Mouse (Mus musculus): ENCODE measurements at regions not wholly inside any gene's neighbourhood (a gene's known extent, or its start where the extent isn't known, plus 50 kb on each side); places are given as distances from the start of the nearest gene placed in this dataset.

DNA sequence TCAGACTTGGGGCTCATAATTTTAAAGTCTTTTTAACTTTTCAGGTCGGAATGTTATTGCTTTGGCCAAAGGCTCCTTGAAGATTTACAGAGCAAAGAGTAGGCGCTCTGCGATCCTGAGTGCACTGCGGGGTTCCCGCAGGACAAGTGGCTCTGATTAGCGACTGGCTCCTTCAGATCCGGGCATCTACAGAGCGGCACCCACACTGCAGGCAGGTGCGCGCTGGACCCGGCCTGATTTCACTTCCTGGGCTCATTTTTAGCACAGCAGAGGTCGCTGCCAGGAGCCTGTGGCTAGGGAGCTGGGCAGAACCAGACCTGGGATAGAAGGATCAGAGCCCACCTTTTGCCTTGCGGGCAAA lies 156.6 kb downstream of the Matn1 start:
- H3K4me3 ChIP-seq (replicated peaks; ENCODE audit: control insufficient read depth, low read depth, low read length) = no peak overlapping the region
- WGBS = 29% methylated on average over 13 of the region's 13 CpGs

DNA sequence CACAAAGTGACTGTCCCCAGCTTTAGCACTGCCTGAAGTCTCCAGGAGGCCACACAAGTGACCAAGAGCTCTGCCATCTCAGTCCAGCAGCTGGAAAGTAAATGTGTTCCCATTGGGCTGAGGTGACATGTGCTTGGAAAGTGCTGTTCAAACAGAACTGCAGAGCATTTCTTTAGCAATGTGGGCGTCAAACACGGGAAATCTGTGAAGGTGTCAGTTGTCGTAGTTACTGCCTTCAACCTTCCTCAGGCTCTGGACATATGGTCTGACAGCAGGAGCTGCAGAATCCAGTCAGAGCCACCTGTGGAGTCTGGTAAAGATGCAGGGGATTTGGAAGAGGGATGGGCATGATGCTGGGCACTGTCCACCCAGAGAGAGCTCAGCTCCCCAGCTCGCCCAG lies 158.0 kb downstream of the Matn1 start:
- TF ChIP-seq POLR2A (IDR thresholded peaks at IDR 0.05; ENCODE audit: borderline replicate concordance, control insufficient read depth, low read depth, low read length) = no peak
- 62% methylated on average over 4 of the region's 4 CpGs for WGBS
- H3K4me1 ChIP-seq (ENCODE audit: control insufficient read depth, insufficient read depth, low read length) = no peaks in the 10 kb centered on the region
- no peak overlapping the region for H3K4me3 ChIP-seq (replicated peaks; ENCODE audit: control insufficient read depth, low read depth, low read length)
- no peak overlapping the region for H3K27ac ChIP-seq (ENCODE audit: control insufficient read depth, insufficient read depth, low read depth, low read length, poor library complexity)

More for the DNA sequence above, 156.6 kb downstream of the Matn1 start:
- no peak for TF ChIP-seq POLR2A (IDR thresholded peaks at IDR 0.05; ENCODE audit: borderline replicate concordance, control insufficient read depth, low read depth, low read length)
- no peak for TF ChIP-seq CTCF (IDR thresholded peaks at IDR 0.05; ENCODE audit: control insufficient read depth, insufficient read depth, low read length)
- H3K27ac ChIP-seq (ENCODE audit: control insufficient read depth, insufficient read depth, low read depth, low read length, poor library complexity) = no peak overlapping the region
- H3K4me1 ChIP-seq (ENCODE audit: control insufficient read depth, insufficient read depth, low read length) = no peaks in the 10 kb centered on the region

DNA sequence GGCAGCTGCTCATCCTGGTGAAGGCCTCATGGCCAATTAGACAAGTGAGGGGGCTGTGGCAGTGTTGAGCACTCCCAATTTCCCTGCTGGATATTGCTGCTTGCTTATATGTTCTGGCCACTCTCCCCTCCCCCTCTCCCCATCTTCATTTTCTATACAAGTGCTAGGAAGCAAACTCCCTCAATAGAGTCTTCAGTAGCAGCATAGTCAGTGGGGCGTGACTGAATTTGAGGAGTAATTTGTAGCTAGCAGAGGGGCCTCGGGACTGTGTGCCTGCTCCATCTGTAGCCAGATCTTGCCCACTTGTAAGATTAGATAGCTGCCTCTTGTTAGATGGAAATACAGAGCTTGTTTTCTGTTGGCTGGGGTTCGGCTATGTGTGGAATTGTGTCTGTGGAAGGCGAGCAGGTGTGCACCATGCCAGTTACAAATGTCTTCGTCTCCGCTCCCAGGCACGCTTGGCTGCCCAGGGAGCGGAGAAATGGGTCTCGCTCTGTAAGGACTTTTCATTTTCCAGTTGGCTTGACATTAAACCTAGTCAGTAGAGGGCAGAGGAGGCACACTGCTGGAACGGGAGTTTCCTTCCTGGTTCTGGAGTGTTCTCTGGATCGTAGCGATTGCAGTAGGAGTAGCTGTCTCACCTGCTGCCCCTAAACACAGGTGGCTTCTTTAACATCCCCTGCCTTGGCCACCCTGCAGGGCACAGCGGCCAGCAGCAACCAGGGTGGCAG lies 163.1 kb downstream of the Matn1 start:
- Histone ChIP-seq H3K4me3 (replicated peaks; ENCODE audit: control insufficient read depth, low read depth, low read length) (no peak overlapping the region), H3K27ac (ENCODE audit: control insufficient read depth, insufficient read depth, low read depth, low read length, poor library complexity) (no peak overlapping the region), H3K4me1 (ENCODE audit: control insufficient read depth, insufficient read depth, low read length) (no peaks in the 10 kb centered on the region)
- 80% methylated on average over 13 of the region's 13 CpGs for WGBS
- TF ChIP-seq CTCF (IDR thresholded peaks at IDR 0.05; ENCODE audit: control insufficient read depth, insufficient read depth, low read length) = no peak
- no peak for TF ChIP-seq POLR2A (IDR thresholded peaks at IDR 0.05; ENCODE audit: borderline replicate concordance, control insufficient read depth, low read depth, low read length)

DNA sequence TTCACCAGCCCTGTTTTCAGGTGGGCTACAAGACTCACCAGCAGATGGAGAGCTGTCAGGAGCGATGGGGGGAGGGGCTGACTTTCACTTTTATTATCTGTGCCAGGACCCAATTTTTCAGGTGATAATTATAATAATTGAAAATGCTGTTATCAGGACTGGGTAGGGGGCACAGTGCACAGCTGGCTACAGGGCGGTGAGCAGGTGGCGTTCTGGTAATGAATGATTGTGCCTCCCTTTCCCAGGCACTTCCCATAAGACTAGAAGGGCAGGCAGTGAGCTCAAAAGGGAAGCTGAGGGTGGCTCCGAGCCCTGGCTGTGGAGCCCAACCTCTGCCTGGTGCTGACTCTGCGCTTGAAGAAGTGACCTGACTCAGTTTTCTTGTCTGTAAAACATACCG lies 168.4 kb downstream of the Matn1 start:
- Histone ChIP-seq H3K27ac (ENCODE audit: control insufficient read depth, insufficient read depth, low read depth, low read length, poor library complexity) (no peak overlapping the region), H3K4me3 (replicated peaks; ENCODE audit: control insufficient read depth, low read depth, low read length) (no peak overlapping the region), H3K4me1 (ENCODE audit: control insufficient read depth, insufficient read depth, low read length) (no peaks in the 10 kb centered on the region)
- no peak for TF ChIP-seq POLR2A (IDR thresholded peaks at IDR 0.05; ENCODE audit: borderline replicate concordance, control insufficient read depth, low read depth, low read length)
- TF ChIP-seq CTCF (IDR thresholded peaks at IDR 0.05; ENCODE audit: control insufficient read depth, insufficient read depth, low read length) = no peak
- WGBS = 57% methylated on average over 6 of the region's 6 CpGs

DNA sequence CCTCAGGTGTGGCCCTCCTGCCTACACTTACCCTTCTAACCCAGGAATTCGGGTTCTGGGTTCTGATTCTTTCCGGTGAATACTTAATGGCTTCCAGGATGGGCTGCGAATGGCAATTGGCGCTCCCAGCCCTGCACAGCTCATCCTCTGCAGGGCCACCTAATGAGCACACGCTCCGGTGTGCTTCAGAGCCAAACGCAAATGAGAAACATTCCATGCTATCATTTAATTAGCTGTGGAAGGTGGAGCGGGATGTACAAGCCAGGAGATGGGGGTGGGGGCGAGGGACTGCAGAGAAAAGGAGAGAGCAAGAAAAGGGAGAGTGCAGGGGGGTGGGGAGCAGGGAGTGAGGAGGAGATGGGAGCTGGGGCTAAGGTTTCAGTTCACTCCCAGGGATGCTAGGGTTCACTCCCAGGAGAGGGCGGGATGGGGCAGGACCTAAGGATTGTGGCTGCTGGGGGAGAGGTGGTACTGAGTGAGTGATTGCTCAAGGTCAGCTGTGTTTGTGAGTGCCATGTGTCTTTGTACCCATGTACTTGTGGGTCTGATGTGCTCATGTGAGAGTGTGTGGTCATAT lies 169.6 kb downstream of the Matn1 start:
- Histone ChIP-seq H3K4me1 (ENCODE audit: control insufficient read depth, insufficient read depth, low read length) (no peaks in the 10 kb centered on the region), H3K4me3 (replicated peaks; ENCODE audit: control insufficient read depth, low read depth, low read length) (no peak overlapping the region), H3K27ac (ENCODE audit: control insufficient read depth, insufficient read depth, low read depth, low read length, poor library complexity) (no peak overlapping the region)
- WGBS = 52% methylated on average over 10 of the region's 10 CpGs
- TF ChIP-seq CTCF (IDR thresholded peaks at IDR 0.05; ENCODE audit: control insufficient read depth, insufficient read depth, low read length) (no peak), POLR2A (IDR thresholded peaks at IDR 0.05; ENCODE audit: borderline replicate concordance, control insufficient read depth, low read depth, low read length) (no peak)

DNA sequence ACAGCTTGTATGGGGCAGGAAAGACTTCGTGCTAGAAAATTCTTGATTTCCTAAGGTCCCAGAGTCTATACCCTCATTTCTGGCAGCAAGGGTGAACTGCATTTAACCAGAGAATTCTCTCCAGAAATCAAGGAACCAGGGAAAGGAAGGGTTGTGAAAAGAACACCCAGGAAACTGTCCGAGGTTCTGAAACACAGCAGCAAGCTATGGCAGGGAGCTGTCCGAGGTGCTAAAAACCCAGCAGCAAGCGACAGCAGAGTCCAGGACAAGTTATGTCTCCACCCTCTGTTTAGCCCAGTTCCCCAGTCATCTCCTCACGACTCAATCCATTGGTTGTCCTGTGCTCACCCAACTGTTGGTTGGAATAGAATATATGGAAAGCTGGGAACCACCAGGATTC lies 171.1 kb downstream of the Matn1 start:
- TF ChIP-seq POLR2A (IDR thresholded peaks at IDR 0.05; ENCODE audit: borderline replicate concordance, control insufficient read depth, low read depth, low read length) (no peak), CTCF (IDR thresholded peaks at IDR 0.05; ENCODE audit: control insufficient read depth, insufficient read depth, low read length) (no peak)
- 8% methylated on average over 5 of the region's 5 CpGs for WGBS
- no peak overlapping the region for H3K27ac ChIP-seq (ENCODE audit: control insufficient read depth, insufficient read depth, low read depth, low read length, poor library complexity)

DNA sequence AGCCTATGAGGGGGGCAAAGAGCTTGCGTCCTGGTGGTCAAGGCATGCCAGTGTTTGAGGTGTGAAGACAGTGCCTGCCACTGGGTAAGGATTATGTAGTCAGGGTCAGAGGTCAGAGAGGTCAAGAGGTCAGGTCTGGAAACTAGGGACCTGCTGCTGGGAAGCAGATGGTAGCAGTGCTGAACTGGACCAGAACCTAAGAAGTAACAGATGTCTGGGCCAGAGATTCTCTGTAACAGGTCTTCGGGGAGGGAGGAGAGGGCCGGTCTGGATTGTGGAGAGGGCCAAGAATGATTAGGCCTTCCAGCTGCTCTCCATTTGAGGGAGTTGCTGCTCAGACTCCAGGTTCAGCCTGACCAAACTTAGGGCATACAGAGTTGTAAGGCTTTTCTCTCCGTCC lies 174.4 kb downstream of the Matn1 start:
- no peak overlapping the region for H3K27ac ChIP-seq (ENCODE audit: control insufficient read depth, insufficient read depth, low read depth, low read length, poor library complexity)
- no peak overlapping the region for H3K4me3 ChIP-seq (replicated peaks; ENCODE audit: control insufficient read depth, low read depth, low read length)
- TF ChIP-seq POLR2A (IDR thresholded peaks at IDR 0.05; ENCODE audit: borderline replicate concordance, control insufficient read depth, low read depth, low read length) (no peak), CTCF (IDR thresholded peaks at IDR 0.05; ENCODE audit: control insufficient read depth, insufficient read depth, low read length) (no peak)
- 71% methylated on average over 4 of the region's 4 CpGs for WGBS
- no peaks in the 10 kb centered on the region for H3K4me1 ChIP-seq (ENCODE audit: control insufficient read depth, insufficient read depth, low read length)

More for the DNA sequence above, 171.1 kb downstream of the Matn1 start:
- no peaks in the 10 kb centered on the region for H3K4me1 ChIP-seq (ENCODE audit: control insufficient read depth, insufficient read depth, low read length)
- no peak overlapping the region for H3K4me3 ChIP-seq (replicated peaks; ENCODE audit: control insufficient read depth, low read depth, low read length)

DNA sequence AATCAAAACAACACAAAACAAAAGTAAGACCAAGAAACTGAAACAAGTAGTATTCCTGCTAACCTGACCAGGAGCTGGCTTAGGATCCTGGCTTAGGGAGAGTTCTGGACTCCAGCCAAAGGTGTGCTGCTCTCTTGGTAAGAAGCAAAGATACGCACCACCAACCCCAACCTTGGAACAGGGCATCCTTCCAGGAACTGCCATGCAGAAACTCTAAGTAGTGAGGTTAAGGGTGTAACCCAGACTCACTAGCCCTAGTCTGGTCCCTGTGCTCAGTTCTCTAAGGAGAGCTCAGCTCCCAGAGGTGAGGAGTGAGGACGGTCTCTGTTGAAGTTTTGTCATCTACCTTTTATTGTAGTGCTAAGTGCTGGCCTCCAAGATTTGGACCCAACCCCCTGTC lies 175.4 kb downstream of the Matn1 start:
- TF ChIP-seq POLR2A (IDR thresholded peaks at IDR 0.05; ENCODE audit: borderline replicate concordance, control insufficient read depth, low read depth, low read length) = no peak
- no peak for TF ChIP-seq CTCF (IDR thresholded peaks at IDR 0.05; ENCODE audit: control insufficient read depth, insufficient read depth, low read length)

More for the DNA sequence above, 175.4 kb downstream of the Matn1 start:
- no peak overlapping the region for H3K27ac ChIP-seq (ENCODE audit: control insufficient read depth, insufficient read depth, low read depth, low read length, poor library complexity)
- WGBS = 83% methylated on average over 2 of the region's 2 CpGs
- H3K4me3 ChIP-seq (replicated peaks; ENCODE audit: control insufficient read depth, low read depth, low read length) = no peak overlapping the region
- H3K4me1 ChIP-seq (ENCODE audit: control insufficient read depth, insufficient read depth, low read length) = no peaks in the 10 kb centered on the region

Data from bone marrow, adult 2 months (tissue).